Mouse (Mus musculus): ENCODE results near the gene Frmpd4.

DNA sequence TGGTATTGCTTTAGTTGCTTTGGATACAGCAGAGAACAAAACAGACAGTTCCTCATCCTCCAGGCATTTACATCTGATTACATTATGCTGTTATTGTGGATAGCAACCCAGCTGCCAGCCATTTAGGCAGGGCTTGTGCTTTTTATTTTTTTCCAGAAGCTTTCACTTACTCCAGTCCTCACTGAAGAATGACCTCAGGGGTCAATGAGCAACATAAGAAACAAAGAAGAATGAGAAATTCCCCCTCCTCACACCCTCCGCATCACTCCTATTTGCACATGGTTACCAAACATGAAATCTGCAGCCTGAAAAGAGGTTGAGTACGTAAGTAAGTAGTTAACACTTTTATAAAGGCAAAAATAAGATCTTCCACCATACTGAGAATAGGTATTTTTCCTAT is 744.5 kb downstream of the Frmpd4 start:
- TF ChIP-seq CTCF (IDR thresholded peaks at IDR 0.05; ENCODE audit: low read depth) (no peak), EP300 (IDR thresholded peaks at IDR 0.05; ENCODE audit: low read depth) (no peak)
